In genomic region chr10:96363867-96364266, GRCm38 (mm10) we compare ENCODE assay signal across 23 mouse cellular contexts.
DNase-seq lines count a peak whose midpoint lies in the region; ATAC-seq and TF ChIP-seq lines count a peak whose summit lies in the region.
"Had no signal": no experiment of that assay in that cellular context is flagged by ENCODE, and none has a peak within 500 bp of the region (broad histone marks: within the 10 kb centered on the region; RNA-seq: fewer than 3 reads in every experiment).

No protein-coding gene starts in this region.

- peak; percentile 37 to 44 for DNase-seq in B cell, adult 2 months
- DNase-seq in T-cell, adult 2 months (ENCODE audit: low spot score): peak; percentile 39
- DNase-seq in splenic B cell, adult 2 months (ENCODE audit: low read depth, low spot score): peak; percentile 53
- DNase-seq in lung, postnatal 10 days: no peak
- no peak for DNase-seq in kidney, adult 2 months
- no peak for DNase-seq in left cerebral cortex, adult 8-10 months (ENCODE audit: low spot score in 2 of 2)
- DNase-seq: adrenal gland, adult 8-10 months; adrenal gland, postnatal 36 days; cerebellum, adult 2 months; cerebellum, postnatal 10 days; heart, postnatal 10 days; heart, postnatal 4 days had no signal

- 69% methylated on average over 4 of the region's 4 CpGs for WGBS in kidney, adult 2 months

- H3K27ac ChIP-seq in kidney, adult 2 months (ENCODE audit: insufficient read depth, low read depth, low read length): no peak overlapping the region
- H3K27ac ChIP-seq: embryonic facial prominence, embryonic 15.5 days; forebrain, embryonic 10.5 days; forebrain, embryonic 15.5 days; heart, embryonic 10.5 days; hindbrain, embryonic 12.5 days; intestine, embryonic 15.5 days had no signal

- TF ChIP-seq POLR2A in kidney, adult 2 months (IDR thresholded peaks at IDR 0.05; ENCODE audit: low read depth, low read length): no peak

- no peak overlapping the region for H3K4me3 ChIP-seq in kidney, adult 2 months (ENCODE audit: insufficient read depth, low read depth, low read length)
- H3K4me3 ChIP-seq: embryonic facial prominence, embryonic 15.5 days; erythroblast, embryonic 14.5 days; forebrain, embryonic 10.5 days; forebrain, embryonic 15.5 days; heart, embryonic 10.5 days; hindbrain, embryonic 12.5 days; intestine, embryonic 15.5 days had no signal

- H3K27me3 ChIP-seq in splenic B cell, adult 2 months (ENCODE audit: control insufficient read depth, insufficient read depth, low read length, poor library complexity, severe bottlenecking): no peaks in the 10 kb centered on the region
- no peaks in the 10 kb centered on the region for H3K27me3 ChIP-seq in kidney, adult 2 months (replicated peaks; ENCODE audit: control insufficient read depth, insufficient read depth, low read length)
- H3K27me3 ChIP-seq: CH12.LX; embryonic facial prominence, embryonic 15.5 days; forebrain, embryonic 15.5 days; hindbrain, embryonic 12.5 days; intestine, embryonic 15.5 days; Patski had no signal

- no peaks in the 10 kb centered on the region for H3K36me3 ChIP-seq in splenic B cell, adult 2 months (ENCODE audit: control insufficient read depth, insufficient read depth, low read length, poor library complexity, severe bottlenecking)
- H3K36me3 ChIP-seq in kidney, adult 2 months (ENCODE audit: control insufficient read depth, insufficient read depth, low read length): no peaks in the 10 kb centered on the region
- H3K36me3 ChIP-seq: embryonic facial prominence, embryonic 15.5 days; forebrain, embryonic 10.5 days; forebrain, embryonic 15.5 days; heart, embryonic 10.5 days; hindbrain, embryonic 12.5 days; intestine, embryonic 15.5 days had no signal

- TF ChIP-seq CTCF in kidney, adult 2 months (conservative IDR thresholded peaks at IDR 0.05; ENCODE audit: insufficient read depth, insufficient read length, low read depth, low read length): no peak

- peak; percentile 71 for ATAC-seq in inflammation-experienced regulatory T-cells, adult 6 months
- ATAC-seq: forebrain, embryonic 15.5 days; hindbrain, embryonic 16.5 days; intestine, embryonic 15.5 days; Patski had no signal

- no peaks in the 10 kb centered on the region for H3K4me1 ChIP-seq in kidney, adult 2 months (ENCODE audit: control insufficient read depth, insufficient read depth, low read length)
- H3K4me1 ChIP-seq: embryonic facial prominence, embryonic 15.5 days; forebrain, embryonic 10.5 days; forebrain, embryonic 15.5 days; heart, embryonic 10.5 days; hindbrain, embryonic 12.5 days had no signal

Comparison
In these comparisons a context has a peak if more than half of its experiments do, and no peak if none do; other contexts are left out.
1. DNase-seq: peak in B cell, adult 2 months (2 of 2), T-cell, adult 2 months (single experiment) and splenic B cell, adult 2 months (single experiment); none in lung, postnatal 10 days (single experiment), kidney, adult 2 months (single experiment) and left cerebral cortex, adult 8-10 months (0 of 2).